Mouse (Mus musculus) urinary bladder, postnatal 14 days (tissue): Measurements from ENCODE around the gene Pcsk7.

Experiments
- DNase-seq: peaks from one replicate; pipeline ENCODE4 v3.0.0; 2021; ENCODE audit warnings: low spot score

Pcsk7 gene

GRCm38 (mm10) chr9:45963577-45963976, 57.3 kb downstream of the Pcsk7 start:
- no peak for DNase-seq

- DNase-seq, result no peak
These were observed 70.6 kb downstream of the Pcsk7 start for GRCm38 (mm10) chr9:45976884-45977283.
